Mouse (Mus musculus) common myeloid progenitor, adult 5-6 weeks (primary cell): ENCODE results near the gene Ets1. TPM values are rescaled to one million over a fixed set of nuclear protein-coding genes. Genes with fewer than 3 reads are reported as not detected.

Source experiments
- ATAC-seq: replicated peaks from 2 replicates; pipeline ENCODE4 v1.8.0; 2016; ENCODE audit warnings: low read depth, mild to moderate bottlenecking, moderate TSS enrichment, inconsistent platforms; ENCODE audit not compliant: poor library complexity, severe bottlenecking
- total RNA-seq: library from RNA; stranded (forward); fragments of 200-1000, 187-1606 nt; gene quantifications from 2 replicates; pipeline ENCODE4 v1.2.3, GENCODE M21; 2017

Ets1 gene
- total RNA-seq, 1 experiment from 2014 or later: 8.4 TPM

DNA sequence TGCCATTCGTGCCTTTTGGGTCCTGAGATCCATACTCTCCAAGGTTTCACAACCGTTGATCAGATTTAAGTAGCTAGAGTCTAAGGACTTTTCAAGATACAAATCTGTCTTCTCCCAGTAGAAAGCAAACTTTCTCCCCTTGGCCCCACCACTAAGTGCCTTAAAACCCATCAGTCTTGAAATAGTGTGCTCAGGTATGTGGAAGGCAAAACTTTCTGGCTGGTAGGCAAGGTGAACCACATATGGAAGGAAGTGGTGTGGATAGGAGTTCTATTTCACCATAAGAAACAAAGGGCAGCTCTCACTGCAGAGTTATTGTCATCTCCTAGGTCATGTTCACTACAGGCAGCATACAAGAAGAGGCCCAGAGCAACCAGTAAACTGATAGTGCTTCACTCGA is 57.4 kb downstream of the Ets1 start:
- no peak for ATAC-seq

DNA sequence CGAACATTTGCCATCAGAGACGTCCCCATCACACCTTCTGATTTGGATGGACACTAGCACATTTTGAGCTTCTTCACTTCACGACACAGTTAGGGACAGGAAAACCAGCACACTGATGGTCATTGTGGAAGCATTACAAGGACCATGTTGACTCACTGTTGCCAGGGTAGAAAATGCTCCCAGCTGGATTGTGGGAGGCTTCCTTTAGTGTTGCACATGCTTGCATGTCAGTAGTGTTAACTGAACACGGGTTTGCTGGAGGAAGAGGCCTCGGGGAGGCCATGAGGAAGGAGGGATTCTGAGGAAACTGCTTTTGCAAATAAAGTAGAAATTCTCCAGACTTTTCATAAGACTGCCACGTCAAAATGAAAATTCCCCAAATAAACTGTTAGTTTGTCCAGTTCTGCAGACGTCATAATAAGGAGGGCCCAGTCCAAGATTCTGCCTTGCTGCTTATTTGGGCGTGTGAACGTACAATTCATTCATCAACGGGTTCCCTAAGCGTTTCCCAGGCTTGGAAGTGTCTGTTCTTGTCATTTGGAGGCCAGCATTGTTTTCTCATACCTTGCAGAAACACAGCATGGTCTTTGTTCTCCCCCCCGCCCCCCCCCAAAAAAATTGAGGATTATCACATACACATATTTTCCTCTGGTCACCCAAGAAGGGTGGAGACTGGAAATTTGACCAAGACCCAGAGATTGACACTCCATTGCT is 58.2 kb downstream of the Ets1 start:
- no peak for ATAC-seq

DNA sequence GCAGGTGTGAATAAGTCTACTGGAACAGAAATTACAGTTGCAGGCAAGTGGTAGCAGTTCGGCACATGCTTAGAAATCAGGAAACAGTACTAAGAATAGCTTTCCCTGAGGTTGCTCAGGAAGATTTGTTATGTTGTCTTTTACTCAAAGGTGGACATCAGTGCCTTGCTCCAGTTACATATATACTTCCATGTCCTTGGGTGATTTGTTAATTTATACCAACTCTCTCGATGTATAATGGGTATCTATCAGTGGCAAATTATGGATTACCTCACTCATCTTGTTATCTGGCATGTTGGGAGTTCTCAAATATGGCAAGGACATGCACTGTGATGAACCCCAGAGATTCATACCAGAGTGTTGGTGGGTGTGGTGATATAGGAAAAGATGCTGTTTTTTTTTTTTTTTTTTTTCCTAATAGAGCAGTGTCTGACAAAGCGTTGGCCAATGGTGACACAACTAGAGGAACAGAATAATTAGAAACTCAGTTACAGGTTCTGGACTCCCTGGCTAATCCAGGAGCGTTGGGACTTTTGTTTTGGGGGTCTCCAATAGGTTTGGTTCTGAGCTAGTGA is 59.0 kb downstream of the Ets1 start:
- no peak for ATAC-seq

DNA sequence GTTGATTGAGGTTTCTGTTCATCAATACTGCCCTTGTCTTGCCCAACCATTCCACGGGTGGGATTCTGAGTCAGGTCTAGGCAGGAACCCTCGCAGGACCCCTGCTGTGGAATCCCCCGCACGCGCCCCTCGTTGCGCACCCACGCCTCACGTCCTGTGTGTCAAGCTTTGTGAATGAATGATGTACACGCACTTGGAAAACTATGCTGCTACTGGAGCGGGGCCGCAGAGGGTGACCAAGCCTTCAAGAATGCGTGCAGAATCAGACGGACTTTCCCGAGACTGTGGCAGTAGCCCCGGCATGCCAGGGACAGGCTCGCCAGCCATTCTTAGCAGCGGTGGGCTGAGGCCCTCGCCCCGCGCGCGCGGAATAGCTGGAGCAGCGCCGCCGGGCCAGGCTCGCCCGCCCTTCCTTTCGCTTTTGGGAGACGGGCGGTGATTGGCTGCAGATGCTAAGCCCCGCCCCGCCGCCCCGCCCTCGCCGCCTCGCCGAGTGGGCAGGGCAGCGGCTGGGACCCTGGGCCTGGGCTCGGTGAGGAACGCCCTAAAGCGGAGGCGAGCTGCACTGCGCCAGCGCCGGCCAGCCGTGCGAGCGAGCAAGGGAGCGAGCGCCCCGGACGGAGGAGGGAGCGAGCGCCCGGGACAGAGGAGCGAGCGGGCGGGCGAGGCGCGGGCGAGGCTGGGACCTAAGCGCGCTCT is 59.6 kb downstream of the Ets1 start:
- peak; percentile 91 for ATAC-seq

DNA sequence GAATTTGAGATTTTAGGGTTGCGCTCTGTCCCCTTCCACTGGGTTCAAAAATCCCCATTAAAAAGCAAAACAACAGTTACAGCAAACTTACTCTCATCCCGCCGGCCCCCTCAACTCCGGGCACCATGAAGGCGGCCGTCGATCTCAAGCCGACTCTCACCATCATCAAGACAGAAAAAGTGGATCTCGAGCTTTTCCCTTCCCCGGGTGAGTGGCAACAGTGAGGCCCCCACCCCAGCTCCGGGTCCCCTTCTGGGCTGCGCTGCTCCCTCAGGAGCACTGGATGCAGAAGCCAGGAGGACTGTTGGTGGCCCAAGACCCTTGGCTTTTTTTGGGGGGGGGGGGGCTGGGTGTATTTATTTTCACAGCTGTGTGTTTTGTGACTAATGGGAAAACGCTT is 60.2 kb downstream of the Ets1 start:
- ATAC-seq: no peak

DNA sequence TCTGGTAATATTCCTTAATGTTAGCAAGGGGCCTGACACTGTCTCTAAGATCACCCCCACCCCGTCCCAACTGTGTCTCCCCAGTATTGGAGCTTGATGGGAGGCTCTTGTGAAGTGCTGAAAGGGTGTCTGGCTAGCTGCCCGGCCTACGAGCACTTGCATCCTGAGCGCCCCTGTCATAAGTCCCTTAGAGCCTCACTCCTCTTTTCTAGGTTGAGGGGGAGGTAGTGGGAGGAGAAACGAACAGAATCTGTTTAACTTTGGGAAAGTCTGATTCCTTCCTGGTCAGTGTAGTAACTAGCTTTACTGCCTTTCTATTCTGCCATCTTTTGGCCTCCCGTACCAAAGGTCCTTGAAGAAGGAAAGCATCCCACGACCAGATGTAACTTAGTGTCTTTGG is 60.7 kb downstream of the Ets1 start:
- no peak for ATAC-seq

DNA sequence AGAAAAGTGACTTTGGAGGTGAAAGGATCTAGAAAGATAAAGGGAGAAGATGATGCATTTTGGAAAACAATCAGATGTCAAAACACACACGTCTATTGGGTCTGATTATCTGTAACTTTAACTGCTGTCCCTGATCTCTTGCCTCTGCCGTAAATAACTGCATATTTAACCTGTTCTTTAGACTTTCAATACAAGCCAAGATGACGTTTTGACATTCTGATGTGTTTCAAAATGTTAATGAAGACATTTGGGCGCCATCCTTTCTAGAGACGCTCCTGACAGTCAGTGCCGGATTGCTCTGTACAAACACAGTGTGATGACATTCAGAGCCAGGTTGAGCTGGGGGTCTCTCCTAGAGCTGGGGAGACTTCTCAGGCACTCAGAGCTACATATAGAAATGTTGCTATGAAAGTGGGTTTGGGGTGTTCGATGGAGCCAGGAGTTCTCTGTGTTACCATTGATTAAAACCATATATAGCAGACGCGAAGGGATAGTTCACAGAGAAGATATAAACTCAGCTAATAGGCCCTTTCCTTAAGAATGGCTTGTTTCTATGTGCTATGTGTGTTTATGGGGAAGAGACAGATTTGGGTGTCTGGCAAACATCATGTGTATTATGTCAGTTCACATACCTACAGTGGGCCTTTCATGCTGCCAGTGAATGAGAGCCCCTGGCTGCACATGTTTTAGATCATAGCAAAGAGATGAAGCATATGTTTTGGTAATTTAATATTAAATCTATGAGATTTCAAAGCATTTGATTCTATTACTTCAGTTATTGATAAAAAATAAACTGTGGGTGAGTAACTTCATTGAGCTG is 61.5 kb downstream of the Ets1 start:
- no peak for ATAC-seq

DNA sequence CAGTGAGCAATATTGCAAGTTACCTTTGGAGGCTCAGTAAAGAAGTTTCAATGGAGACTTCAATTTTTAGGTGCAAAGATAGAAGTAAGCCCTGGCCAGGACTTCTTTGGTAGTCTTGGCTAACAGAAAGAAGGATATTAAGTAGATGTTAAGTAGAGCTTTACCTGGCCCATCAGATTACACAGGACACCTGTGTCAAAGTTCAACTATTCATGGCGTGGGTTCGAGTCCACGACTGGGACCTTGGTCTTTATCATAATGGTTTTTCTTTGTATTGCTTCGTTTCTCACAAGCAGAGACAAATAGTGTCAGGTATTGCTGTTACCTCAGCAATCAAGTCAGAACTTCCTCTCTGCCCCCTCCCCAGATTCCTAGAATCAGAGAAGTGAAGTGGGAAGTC is 62.7 kb downstream of the Ets1 start:
- ATAC-seq: no peak

DNA sequence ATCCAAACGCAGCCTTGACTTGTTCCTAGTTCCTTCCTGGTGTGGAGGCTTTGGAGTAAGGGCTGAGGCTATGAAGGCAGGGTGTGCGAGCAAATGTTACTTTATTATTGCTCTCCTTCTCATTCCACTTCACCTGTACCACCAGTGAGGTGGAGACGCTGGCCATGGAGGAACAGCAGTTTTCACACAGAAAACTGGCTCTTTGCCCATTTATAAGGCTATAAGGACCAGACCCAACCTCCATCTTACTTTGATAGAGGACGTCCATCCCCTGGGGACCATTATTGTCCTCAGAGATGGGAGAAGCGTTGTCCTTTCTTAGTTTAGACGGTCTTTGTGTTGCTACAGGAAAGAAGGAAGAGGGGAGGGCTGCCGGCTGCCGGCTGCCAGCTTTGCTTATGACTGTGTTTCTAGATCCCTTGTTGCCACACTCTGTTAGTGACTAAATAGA is 63.4 kb downstream of the Ets1 start:
- no peak for ATAC-seq

DNA sequence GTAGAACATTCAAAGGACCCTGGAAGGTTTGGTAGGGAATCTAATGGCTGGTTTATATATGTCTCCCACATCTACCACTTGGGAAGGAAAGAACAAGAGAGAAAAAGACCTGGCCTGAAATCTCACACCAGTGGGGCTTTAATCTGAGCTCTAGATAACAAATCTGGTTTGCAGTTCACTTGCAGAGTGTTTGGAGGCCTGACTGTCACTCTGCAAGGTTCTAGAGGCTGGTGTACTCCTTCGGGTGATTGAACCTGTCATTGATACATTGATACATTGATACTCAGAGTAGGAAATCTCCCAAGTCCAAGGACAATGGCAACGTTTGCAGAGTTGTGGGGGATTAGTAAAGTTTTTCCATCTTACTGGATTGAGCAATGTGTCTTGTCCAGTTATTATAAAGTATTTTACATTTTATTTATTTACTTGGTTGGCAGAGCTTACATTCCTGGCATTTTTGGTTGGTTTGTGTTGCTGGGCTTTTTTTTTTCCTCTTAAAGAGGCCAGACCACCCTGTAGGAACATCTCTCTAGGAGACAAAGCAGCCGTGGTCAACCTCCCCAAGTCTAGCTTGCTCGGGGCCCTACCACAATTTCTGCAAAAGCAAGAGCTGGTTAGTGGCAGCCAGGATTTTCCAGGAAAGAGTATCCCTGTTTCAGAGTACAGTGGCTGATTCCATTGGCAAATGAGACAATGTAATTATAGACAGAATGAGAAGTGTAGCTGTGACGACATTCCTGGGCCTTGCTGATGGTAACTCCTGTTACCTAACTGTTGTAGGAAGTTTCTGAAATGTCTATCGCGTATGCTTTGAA is 64.3 kb downstream of the Ets1 start:
- ATAC-seq: no peak

DNA sequence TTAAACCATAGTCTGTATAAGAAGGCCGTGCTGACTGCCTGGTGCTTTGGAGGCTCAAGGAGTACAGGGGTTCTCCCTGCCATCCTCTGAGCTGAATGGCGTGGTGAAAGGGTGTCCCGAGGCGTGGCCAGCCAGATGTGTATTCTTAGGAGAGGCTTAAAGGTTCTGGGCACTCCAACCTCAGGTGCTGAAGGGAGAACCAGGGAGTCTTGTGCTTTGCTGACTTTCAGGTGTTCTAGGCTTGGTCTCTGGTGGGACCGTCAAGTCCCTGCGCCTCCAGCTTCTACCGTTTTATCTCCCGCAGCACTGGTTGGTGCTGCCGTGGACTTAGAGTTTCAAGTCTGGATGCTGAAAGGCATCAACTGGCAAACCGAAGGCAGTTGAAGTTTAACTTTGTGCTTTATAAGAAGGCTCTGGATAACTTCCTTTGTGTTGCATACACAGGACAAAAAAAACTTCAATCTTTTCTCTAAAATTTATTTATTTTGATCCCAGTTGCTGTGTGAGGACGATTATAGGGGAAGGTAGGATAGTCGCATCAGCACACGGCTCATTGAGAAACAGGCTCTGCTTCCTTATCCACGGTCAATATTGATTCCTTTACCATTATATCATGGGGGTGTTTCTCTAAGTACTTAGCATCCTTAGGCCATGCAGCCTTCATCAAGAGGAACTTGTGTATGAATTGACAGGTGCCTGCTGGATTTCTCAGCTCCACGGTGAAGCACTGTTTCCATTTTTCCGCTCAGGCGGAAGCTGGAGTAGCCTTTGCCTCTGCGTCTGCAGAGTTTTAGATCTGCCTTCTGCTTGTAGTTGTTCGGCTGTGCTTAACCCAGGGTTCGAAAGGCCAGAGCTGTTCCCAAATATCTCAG is 65.3 kb downstream of the Ets1 start:
- no peak for ATAC-seq

DNA sequence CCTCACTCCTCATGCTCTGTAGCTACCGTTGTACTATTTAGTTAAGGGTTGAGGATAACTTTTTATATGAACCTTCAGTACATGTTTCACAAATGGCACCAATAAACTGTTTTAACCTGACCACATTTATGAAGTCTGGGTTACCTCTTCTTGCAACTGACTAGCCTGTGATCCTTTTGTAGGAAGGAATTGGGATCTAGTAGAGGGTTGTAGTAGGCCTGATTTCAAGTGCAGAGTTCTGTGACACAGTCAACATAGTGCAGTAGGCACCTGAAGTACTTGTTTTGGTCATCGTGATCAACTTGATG is 65.9 kb downstream of the Ets1 start:
- ATAC-seq: no peak

DNA sequence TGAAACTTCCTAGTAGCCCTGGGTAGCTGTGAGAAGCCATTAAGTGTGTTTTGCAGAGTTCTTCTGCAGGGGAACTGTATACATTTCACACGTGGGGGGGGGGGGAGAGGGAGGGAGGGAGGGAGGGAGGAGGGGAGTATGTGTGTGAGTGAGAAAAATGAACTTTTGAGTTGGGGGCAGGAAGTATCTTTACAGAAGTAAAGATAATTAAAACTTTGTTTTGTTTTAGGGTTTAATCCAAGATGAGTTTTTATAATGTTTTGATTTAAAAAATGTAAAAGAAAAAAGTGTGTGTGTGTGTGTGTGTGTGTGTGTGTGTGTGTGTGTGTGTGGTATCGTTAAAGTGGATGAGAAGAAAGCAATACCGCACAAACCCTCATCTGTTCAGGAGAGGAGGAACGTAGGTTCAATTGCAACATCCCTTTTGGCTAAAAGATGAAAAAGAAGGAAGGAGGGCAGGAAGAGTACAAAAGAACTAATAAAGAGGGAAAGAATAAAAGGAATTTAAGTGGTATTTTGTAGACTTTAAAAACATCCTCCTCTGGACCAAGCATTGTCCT is 66.9 kb downstream of the Ets1 start:
- ATAC-seq: no peak

DNA sequence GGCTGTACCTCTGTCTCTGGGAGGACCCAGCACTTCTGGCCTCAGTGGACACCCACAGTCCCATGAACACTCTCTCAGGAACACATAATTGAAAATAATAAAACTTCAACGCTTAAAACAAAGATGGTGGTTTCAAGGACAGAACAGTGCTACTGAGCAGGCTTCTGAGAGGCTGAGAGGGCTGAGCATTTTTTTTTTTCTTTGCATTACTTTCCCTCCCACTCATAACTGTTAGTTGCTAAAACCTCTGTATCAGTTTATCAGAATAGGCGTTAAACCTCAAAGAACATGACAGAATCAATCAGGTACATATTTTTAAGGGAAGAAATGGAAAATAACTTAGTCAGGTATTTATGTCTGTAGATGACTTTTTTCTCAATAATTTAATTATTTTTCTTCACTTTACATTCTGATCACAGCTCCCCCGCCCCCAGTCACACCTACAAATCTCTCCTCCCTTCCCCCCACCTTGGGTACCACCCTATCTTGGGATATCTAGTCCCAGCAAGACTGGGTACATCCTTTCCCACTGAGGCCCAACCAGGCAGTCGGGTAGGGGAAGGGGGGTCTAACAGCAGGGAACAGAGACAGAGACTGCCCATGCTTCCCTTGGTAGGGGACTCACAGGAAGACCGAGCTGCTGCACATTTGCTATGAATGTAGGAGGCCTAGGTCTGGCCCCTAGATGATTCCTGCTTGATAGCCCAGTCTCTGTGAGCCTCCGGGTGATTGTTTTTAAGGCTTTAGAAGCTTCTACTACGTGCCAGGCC is 68.1 kb downstream of the Ets1 start:
- ATAC-seq: no peak

DNA sequence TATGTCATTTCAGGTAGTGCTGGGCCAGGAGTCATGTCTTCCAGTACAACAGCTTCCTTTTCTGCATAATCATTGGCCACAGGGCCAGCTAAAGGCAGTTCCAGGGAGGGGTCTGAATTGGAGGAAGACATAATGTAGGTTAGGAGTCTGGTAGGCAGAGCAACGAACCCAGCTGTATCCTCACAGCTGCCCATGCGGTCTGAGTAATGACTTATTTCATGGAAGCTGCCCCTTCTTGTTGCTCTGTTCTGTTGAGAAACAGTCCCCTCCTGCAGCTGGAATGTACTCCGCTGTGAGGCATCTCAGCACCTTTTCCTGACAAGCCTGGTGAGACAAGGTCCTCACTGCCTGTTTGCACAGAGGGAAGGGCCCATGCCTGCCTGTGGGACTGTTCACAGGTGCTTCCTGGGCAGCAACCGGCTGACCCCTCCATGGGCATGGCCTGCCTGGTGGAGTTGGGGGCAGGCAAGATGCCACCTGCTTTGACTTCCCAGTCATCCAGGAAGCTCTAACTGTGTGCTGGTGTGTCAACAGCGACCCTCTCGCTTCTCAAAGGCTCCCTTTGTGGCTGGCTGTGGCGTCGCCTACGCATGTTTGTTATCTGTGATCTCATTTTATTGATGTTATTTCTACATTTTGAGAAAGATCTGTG is 69.9 kb downstream of the Ets1 start:
- peak; percentile 48 for ATAC-seq

DNA sequence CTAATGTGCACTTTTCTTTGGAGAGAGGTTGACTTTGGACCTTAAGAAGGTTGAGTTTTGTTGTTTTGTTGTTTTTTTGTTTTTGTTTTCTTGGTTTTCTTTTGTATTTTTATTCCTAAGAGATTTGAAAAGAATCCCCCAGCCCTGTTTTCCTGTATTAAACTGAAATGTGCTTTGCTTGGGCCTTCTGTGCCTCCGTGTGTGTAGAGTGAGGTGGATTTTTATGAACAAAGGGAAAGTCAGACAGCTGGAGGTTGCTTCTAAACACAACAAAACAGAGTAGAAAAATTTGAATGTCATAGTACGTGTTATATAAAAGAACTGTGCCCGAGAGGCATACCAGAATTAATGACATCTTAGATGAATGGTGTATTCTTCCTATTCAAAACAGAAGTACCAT is 71.4 kb downstream of the Ets1 start:
- no peak for ATAC-seq

DNA sequence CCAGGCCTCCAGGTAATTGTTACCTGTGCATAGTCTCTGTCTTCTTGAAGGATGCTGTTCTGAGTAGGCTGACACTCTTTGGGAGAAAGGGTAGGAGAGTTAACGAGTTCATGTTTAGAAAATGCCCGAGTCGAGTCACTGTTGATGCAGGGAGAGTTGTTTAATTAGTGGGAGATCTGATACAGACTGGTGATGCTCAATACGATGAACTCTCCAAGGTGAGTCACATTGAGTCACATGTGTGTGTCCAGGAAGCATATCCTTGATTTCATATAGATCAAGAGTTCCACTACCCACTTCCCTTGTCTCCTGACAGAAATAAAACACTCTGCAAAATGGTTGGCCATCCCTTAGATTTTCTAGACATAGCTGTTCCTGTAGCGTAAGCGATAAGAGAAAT is 72.5 kb downstream of the Ets1 start:
- no peak for ATAC-seq

DNA sequence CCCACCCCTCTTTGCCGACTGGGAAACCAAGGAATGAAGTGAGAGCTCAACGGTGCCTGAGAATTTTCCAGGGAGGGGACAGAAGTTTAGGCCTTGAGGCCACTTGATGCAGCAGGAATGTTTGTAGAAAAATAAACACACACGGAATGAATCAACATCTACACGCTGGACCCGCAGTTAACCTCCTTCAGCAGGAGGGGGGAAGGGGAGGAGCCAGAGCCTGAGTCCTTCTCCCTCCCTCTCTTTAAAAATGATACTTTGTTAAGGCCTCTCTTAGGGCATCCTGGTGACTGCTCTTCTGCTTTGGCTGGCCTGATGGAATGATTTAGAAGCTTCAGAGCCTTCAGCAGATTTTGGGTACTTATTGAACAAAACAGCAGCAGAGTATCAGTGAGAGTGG is 73.3 kb downstream of the Ets1 start:
- no peak for ATAC-seq
